Mouse (Mus musculus) embryonic facial prominence, embryonic 13.5 days (tissue): ENCODE results near the gene Usp46. TPM values are rescaled to one million over a fixed set of nuclear protein-coding genes. Genes with fewer than 3 reads are reported as not detected.

Experiments
- ATAC-seq: fragments of 200-750 bp; cut with Nextera tagmentation; 2 replicates; pipeline ENCODE4 v1.8.0; 2017; ENCODE audit warnings: low read depth; ENCODE audit not compliant: insufficient number of reproducible peaks, insufficient read depth, low FRiP score, low TSS enrichment
- H3K27ac ChIP-seq: fragments of 300-500 bp; sonication (generic); 2 replicates; pipeline ENCODE4 v1.5.1; 2015; ENCODE audit warnings: moderate library complexity, mild to moderate bottlenecking, inconsistent platforms
- H3K27me3 ChIP-seq: fragments of 300-500 bp; sonication (generic); 2 replicates; pipeline ENCODE4 v1.6.1; 2015; ENCODE audit warnings: mild to moderate bottlenecking, inconsistent platforms
- H3K36me3 ChIP-seq: fragments of 300-500 bp; sonication (generic); 2 replicates; pipeline ENCODE4 v1.6.1; 2015; ENCODE audit warnings: mild to moderate bottlenecking, inconsistent platforms
- H3K4me1 ChIP-seq: fragments of 300-500 bp; sonication (generic); 2 replicates; pipeline ENCODE4 v1.6.1; 2015; ENCODE audit warnings: inconsistent platforms
- H3K4me2 ChIP-seq: fragments of 300-500 bp; sonication (generic); 2 replicates; pipeline ENCODE4 v1.6.1; 2015; ENCODE audit warnings: moderate library complexity, mild to moderate bottlenecking, inconsistent platforms
- H3K4me3 ChIP-seq: fragments of 300-500 bp; sonication (generic); 2 replicates; pipeline ENCODE4 v1.5.1; 2015; ENCODE audit warnings: mild to moderate bottlenecking, inconsistent platforms
- H3K9ac ChIP-seq: fragments of 300-500 bp; sonication (generic); 2 replicates; pipeline ENCODE4 v1.6.1; 2015; ENCODE audit warnings: mild to moderate bottlenecking, inconsistent platforms
- H3K9me3 ChIP-seq: fragments of 300-500 bp; sonication (generic); 2 replicates; pipeline ENCODE4 v1.6.1; 2016; ENCODE audit warnings: inconsistent platforms
- WGBS: fragments of 180-500 bp; shearing (Covaris S2); methylation state at CpG from one replicate; pipeline ENCODE4 v1.1.7; 2015; ENCODE audit warnings: mixed read lengths; 5-methylcytosine and 5-hydroxymethylcytosine counted together
- polyA plus RNA-seq: library from polyadenylated mRNA; unstranded; fragments of >200 nt; fragmentation: Nextera tagmentation; extraction: Ambion mirVana; gene quantifications from 2 replicates; pipeline ENCODE4 v1.2.1, GENCODE M21; 2015

Gene Usp46
- polyA plus RNA-seq: 36.5 and 38.6 TPM in 2 replicates

DNA sequence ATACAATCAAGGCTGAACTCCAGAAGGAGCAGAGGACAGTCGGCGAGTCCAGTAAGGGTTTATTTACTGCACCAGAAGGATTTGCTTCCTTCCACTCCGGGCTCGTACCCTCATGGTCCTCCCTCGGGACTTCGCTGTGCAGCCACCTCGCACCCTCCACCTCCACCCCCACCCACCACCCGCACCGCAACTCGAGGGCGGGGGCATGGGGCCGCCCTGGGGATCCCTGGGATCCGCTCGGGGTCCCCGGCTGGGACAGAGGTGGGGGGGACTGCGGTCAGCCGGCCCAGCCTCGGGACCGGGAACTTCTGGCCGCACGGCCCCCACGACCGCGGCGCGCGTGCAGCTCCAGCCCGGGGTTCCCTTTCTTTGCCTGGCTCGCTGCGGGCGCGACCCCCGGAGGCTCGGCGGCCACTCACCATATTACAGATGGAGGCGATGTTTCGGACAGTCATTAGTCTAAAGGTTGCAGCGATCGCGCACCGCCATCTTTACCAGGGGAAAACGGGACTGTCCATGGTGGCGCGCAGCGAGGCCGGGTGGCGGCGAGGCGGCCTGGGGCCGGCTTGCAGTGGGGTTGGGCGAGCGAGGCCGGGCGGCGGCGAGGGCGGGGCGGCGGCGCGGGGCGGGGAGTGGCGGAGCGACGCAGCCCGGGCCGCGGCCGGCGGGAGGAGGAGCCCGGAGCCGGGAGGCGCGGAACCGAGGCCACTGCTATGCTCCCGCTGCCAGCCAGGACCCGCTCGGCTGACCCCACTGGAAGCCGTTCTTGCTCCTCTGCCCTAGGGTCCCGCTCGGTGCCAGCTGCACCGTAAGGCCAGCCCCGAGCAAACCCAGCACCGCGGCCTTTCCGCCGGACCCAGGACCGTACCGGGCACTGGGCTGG lies at the start of gene Usp46:
Gene Usp46 (minus strand): TSS at position 601 of the 883 bp plus-strand sequence.
- Histone ChIP-seq H3K9ac (peak within 1 kb of the TSS; percentile 96), H3K4me2 (peak within 1 kb of the TSS; percentile 79), H3K27me3 (no peaks in the 10 kb centered on the region), H3K4me3 (peak within 1 kb of the TSS; percentile 81), H3K27ac (peak within 1 kb of the TSS; percentile 98), H3K4me1 (peaks cover 54% of the 10 kb centered on the region), H3K9me3 (no peaks in the 10 kb centered on the region), H3K36me3 (no peaks in the 10 kb centered on the region)
- peak; percentile 90 for ATAC-seq
- WGBS: under 1% methylated on average over 71 of the region's 89 CpGs

DNA sequence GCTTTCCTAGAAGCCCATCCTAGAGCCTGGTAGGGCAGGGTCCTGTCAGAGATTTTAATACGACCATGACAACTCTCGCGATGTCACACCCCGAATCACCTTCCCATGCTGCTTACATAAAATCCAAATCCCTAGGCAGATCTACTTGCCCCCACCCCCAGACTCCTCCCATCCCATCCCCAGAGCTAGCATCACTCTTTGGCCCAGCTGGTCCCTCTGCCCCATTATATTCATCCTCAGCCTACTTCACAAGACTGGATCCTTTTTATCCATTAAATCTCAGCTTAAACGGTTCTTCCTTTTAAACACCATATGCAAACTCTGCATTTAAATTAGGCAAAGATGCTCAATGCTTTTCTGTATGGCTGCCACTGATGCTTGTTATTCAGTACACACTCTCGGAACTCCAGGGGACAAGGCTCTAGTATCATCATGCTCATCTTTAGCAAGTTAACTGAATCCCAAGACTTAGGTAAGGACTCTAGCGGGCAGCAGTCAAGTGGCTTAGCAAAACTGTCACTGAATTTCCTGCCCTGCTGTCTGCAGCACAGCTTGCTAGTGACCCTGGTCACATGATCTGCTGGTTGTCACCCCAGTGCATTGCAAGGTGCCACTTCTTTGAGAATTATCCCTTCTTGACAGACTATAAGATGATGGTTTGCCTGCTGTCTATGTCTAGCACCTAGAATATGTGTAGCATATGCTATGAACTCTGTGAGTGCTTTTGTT lies 45.9 kb upstream of the Usp46 start:
- Histone ChIP-seq H3K27me3 (no peaks in the 10 kb centered on the region), H3K27ac (no peak overlapping the region), H3K4me1 (no peaks in the 10 kb centered on the region), H3K9ac (no peak overlapping the region), H3K4me2 (no peak overlapping the region), H3K36me3 (no peaks in the 10 kb centered on the region), H3K4me3 (no peak overlapping the region), H3K9me3 (no peaks in the 10 kb centered on the region)
- 80% methylated on average over 7 of the region's 7 CpGs for WGBS
- ATAC-seq: no peak

DNA sequence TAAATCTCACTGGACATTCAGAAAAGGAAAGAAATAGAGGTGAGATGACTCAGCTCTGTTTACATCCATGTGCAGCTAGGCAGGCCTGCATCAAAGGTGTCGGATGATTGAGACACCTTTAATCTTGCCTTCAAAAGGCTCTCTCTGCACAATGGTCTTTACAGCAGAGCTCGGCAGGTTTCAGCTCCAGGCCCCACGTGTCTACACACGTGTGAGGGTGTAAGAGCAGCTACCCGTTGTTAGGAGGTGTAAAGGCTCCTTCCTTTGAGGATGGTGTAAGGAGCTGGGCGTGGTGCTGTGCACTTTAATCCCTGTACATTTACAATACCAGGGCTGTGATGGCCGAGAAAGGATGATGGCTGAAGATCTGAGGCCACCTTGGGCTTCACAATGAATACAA lies 37.2 kb upstream of the Usp46 start:
- ATAC-seq: no peak; the same call in 1 of the 2 replicates
- Histone ChIP-seq H3K4me3 (no peak overlapping the region), H3K36me3 (no peaks in the 10 kb centered on the region), H3K4me2 (no peak overlapping the region), H3K9ac (no peak overlapping the region), H3K4me1 (no peaks in the 10 kb centered on the region), H3K9me3 (0 out of 2 replicates have a peak, but pooled peaks cover 3% of the 10 kb centered on the region), H3K27ac (no peak overlapping the region), H3K27me3 (no peaks in the 10 kb centered on the region)
- WGBS: 60% methylated on average over 7 of the region's 7 CpGs

DNA sequence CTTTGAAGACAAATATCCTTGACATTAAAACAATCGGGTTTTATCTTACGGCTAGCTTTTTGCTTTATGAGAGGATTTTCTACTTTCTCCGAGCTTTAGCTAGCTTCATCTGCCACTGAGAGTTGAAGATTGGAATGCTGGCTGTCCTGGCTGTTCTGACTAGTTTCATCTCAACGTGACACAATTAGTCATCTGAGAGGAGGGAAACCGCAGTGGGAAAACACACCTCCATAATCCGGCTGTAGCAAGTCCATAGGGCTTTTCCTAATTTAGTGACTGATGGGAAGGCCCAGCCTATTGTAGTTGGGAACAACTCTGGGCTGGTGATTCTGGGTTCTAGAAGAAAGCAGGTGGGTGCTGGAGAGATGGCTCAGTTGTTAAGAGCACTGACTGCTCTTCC lies 33.5 kb upstream of the Usp46 start:
- Histone ChIP-seq H3K9ac (no peak overlapping the region), H3K9me3 (0 out of 2 replicates have a peak, but pooled peaks cover 3% of the 10 kb centered on the region), H3K4me3 (no peak overlapping the region), H3K4me2 (no peak overlapping the region), H3K27me3 (no peaks in the 10 kb centered on the region), H3K4me1 (peaks cover 8% of the 10 kb centered on the region; the same call in 1 of the 2 replicates), H3K36me3 (peaks cover 8% of the 10 kb centered on the region), H3K27ac (no peak overlapping the region)
- 67% methylated on average over 6 of the region's 6 CpGs for WGBS
- no peak for ATAC-seq

DNA sequence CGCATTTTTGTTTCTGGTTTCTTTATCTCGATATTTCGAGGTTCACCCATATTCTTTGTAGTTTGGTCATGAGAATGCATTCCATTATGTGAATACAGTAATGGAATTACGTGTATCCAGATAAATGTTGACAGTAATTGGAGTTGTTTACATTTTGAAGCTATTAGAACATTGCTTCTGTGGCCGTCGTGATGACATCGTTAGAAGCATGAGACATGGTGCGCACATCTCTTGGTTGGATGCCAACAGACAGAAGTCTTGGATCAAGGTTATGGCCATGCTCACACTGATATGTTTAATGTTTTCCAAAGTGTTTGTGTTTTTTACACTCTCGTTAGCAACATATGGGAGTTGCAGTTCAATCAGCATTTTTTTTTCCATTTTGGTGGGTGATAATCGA lies 30.8 kb upstream of the Usp46 start:
- H3K9ac ChIP-seq: no peak overlapping the region
- 0 out of 2 replicates have a peak, but pooled peaks cover 3% of the 10 kb centered on the region for H3K9me3 ChIP-seq
- ATAC-seq: no peak
- no peak overlapping the region for H3K4me3 ChIP-seq
- WGBS: 68% methylated on average over 10 of the region's 10 CpGs
- H3K4me2 ChIP-seq: no peak overlapping the region
- peaks cover 21% of the 10 kb centered on the region for H3K4me1 ChIP-seq
- H3K36me3 ChIP-seq: peaks cover 32% of the 10 kb centered on the region
- H3K27me3 ChIP-seq: no peaks in the 10 kb centered on the region
- no peak overlapping the region for H3K27ac ChIP-seq

DNA sequence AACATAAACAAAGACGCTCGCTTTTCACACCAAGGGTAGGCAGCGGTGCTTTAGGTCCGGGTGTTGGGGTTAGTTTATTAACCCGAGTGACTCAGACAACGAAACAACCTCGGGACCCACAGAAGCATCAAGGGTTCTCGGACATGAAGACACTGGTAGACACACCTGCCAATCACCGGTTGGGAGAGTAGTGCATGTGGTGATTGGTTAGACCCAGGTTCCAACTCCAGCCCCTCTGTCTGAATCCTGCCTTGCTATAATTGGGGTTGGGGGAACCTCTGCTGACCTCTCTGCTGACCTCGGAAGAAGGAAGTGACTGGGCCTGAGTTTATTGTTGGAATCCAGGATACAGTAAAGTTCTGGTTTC lies 29.6 kb upstream of the Usp46 start:
- no peaks in the 10 kb centered on the region for H3K9me3 ChIP-seq
- no peaks in the 10 kb centered on the region for H3K27me3 ChIP-seq
- H3K9ac ChIP-seq: no peak overlapping the region
- H3K4me1 ChIP-seq: peaks cover 25% of the 10 kb centered on the region
- H3K36me3 ChIP-seq: peaks cover 32% of the 10 kb centered on the region
- no peak overlapping the region for H3K27ac ChIP-seq
- no peak for ATAC-seq
- no peak overlapping the region for H3K4me2 ChIP-seq
- WGBS: 83% methylated on average over 10 of the region's 10 CpGs
- no peak overlapping the region for H3K4me3 ChIP-seq

DNA sequence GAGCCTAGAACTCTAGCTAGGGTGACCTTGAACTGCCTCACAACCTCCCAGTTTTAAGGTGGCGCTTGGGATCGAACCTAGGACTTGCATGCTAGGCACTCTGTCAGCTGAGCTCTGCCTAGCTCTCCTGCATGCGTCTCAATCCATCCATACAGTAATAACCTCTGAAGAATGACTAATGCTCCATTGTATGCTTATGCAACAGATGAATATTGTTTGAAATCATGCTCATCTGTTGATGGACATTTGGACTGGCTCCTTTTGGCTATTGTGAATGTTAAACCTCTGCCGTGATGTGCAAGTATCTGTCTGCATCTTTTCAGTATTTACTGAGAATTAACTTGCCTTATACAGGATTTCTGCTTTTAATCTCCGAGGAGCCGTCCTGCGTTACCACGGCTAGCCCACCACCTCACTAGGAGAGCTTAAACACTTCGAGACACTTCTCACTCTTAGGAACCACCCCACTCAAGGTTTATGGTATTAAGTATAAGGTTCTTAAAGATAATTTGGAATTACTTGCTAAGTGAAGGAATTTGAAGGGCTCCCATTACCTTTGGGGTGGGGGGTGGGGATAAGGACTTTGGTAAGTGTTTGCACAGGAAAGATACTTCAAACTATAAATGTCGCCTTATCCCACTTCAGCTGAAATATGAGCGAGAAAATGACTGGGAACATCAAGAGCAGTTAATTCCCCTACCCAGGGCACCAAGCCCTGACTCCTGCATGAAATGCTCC lies 29.1 kb upstream of the Usp46 start:
- ATAC-seq: no peak
- H3K36me3 ChIP-seq: peaks cover 32% of the 10 kb centered on the region
- no peak overlapping the region for H3K27ac ChIP-seq
- WGBS: 81% methylated on average over 11 of the region's 11 CpGs
- no peak overlapping the region for H3K9ac ChIP-seq
- no peak overlapping the region for H3K4me2 ChIP-seq
- no peaks in the 10 kb centered on the region for H3K27me3 ChIP-seq
- no peaks in the 10 kb centered on the region for H3K9me3 ChIP-seq
- peaks cover 25% of the 10 kb centered on the region for H3K4me1 ChIP-seq
- no peak overlapping the region for H3K4me3 ChIP-seq

DNA sequence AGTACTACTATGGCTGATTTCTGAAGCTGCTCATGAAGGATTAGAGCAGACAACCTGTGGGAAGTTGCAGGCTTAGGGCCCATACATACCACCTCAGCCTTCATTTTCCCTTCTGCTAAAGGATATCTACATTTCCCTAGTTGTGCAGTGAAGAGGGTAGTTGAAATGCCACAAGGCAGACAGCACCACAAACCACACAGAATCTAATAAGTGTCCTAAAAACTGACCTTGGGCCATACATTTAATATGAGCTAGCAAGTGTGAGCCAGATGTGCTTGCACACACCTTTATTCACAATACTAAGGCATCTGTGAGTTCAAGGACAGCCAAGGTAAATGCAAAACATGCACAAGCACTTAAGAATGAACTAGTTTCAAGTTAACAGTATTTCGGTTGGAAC lies 27.8 kb upstream of the Usp46 start:
- no peak for ATAC-seq
- H3K27me3 ChIP-seq: no peaks in the 10 kb centered on the region
- H3K4me1 ChIP-seq: peaks cover 25% of the 10 kb centered on the region
- no peak overlapping the region for H3K4me3 ChIP-seq
- peaks cover 32% of the 10 kb centered on the region for H3K36me3 ChIP-seq
- no peaks in the 10 kb centered on the region for H3K9me3 ChIP-seq
- no peak overlapping the region; the same call in 1 of the 2 replicates for H3K27ac ChIP-seq
- no peak overlapping the region for H3K4me2 ChIP-seq
- H3K9ac ChIP-seq: no peak overlapping the region
- WGBS: 77% methylated on average over 1 of the region's 1 CpGs

DNA sequence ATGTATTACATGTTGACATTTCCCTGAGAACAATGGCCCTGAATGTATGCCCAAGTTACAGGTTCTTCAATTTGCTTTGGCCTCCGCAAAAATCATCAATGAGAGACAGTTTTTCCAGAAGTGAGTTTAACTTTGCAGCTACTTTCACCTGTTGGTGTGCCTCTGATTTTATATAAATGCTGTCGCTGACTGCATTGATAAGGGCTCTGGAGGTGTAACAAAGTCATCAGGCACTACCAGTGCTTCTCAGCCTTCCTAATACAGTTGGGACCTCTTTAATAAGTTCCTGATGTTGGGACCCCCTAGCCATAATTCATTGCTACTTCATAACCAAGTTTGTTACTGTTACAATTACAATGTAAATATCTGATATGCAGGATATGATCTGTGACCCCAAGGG lies 27.4 kb upstream of the Usp46 start:
- Histone ChIP-seq H3K9ac (no peak overlapping the region), H3K4me1 (peaks cover 25% of the 10 kb centered on the region), H3K4me3 (no peak overlapping the region), H3K27me3 (no peaks in the 10 kb centered on the region), H3K36me3 (peaks cover 32% of the 10 kb centered on the region), H3K4me2 (no peak overlapping the region), H3K9me3 (no peaks in the 10 kb centered on the region), H3K27ac (no peak overlapping the region; the same call in 1 of the 2 replicates)
- ATAC-seq: no peak
- 76% methylated on average over 2 of the region's 2 CpGs for WGBS

DNA sequence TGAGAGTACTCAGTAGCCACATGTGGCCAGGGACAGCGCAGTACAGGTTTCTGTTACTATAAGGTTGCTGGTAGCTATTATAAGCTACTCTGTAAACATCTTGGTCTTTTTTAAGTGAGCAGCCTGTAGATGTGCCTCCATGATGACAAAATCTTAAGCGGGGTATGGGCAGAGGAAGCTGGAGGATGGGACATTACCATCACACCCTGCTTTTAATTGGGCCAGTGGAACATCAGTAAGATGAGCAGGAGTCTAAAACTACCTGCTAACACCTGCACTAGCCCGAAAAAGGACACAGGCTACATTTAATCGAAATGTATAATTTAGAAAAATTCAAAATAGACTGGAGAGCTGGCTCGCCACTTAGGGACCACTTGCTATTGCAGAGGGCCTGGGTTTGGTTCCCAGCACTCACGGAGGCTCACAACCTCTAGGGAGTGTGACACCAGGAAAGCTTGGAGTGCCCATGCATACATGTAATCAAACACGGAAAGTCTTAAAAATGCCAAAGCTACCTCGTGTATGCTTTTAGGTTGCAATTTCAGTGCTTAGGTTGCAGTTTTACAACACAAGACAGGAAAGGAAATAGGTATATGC lies 26.7 kb upstream of the Usp46 start:
- Histone ChIP-seq H3K4me2 (peak overlapping the region; percentile 85), H3K27ac (no peak overlapping the region), H3K9me3 (no peaks in the 10 kb centered on the region), H3K27me3 (no peaks in the 10 kb centered on the region), H3K4me3 (peak overlapping the region; percentile 85), H3K9ac (no peak overlapping the region), H3K36me3 (peaks cover 32% of the 10 kb centered on the region), H3K4me1 (peaks cover 25% of the 10 kb centered on the region)
- 83% methylated on average over 8 of the region's 8 CpGs for WGBS
- ATAC-seq: no peak
